8 mouse cellular contexts compared by ENCODE assay signal in genomic region chr5:136881380-136882009, GRCm38 (mm10). TPM values are rescaled to one million over a fixed set of nuclear protein-coding genes. Genes with fewer than 3 reads are reported as not detected.
DNase-seq lines count a peak whose midpoint lies in the region; ATAC-seq and TF ChIP-seq lines count a peak whose summit lies in the region.

No protein-coding gene starts in this region.

- in situ Hi-C loops in Patski (cut with MboI; ENCODE audit: low pct_unique_long_range_greater_than_20kb) = loop anchor here (5.0 kb wide), 1 partner anchor 89 kb away; no protein-coding TSS in a partner anchor

- H3K9me3 ChIP-seq in hindbrain, embryonic 14.5 days (ENCODE audit: control insufficient read depth, low read length) = no peaks in the 10 kb centered on the region

- 3% methylated on average over 39 of the region's 39 CpGs for WGBS in hindbrain, embryonic 14.5 days

- TF ChIP-seq CTCF in Patski (IDR thresholded peaks at IDR 0.05) = peak; percentile 96

- no peaks in the 10 kb centered on the region for H3K36me3 ChIP-seq in hindbrain, embryonic 14.5 days (replicated peaks; ENCODE audit: control insufficient read depth, insufficient read depth)

- peak overlapping the region; percentile 43 for H3K4me3 ChIP-seq in hindbrain, embryonic 14.5 days (replicated peaks; ENCODE audit: low read length)

- peak overlapping the region; percentile 48 for H3K9ac ChIP-seq in hindbrain, embryonic 14.5 days

- POLR2A ChIA-PET in Patski (lab: Charles Lee) = interaction anchor here (0.6 kb wide), 1 partner anchor 89 kb away, joined by 3 read pairs; no protein-coding TSS in a partner anchor

- peak overlapping the region; percentile 57 for H3K4me2 ChIP-seq in hindbrain, embryonic 14.5 days (replicated peaks)

- CTCF ChIA-PET in Patski (lab: Charles Lee) = interaction anchor here (0.9 to 2.7 kb wide), 6 partner anchors 26 to 93 kb away, joined by 3 to 17 read pairs (median 4); partner anchors contain the start of gene Ift22

- H3K4me1 ChIP-seq in hindbrain, embryonic 14.5 days (replicated peaks; ENCODE audit: control insufficient read depth, insufficient read depth, low read length) = peaks cover 14% of the 10 kb centered on the region; the same call in 1 of the 2 replicates

- H3K27me3 ChIP-seq in Patski = peaks cover 31% of the 10 kb centered on the region
- H3K27me3 ChIP-seq in hindbrain, embryonic 14.5 days (ENCODE audit: control insufficient read depth, insufficient read depth, low read length) = peaks cover 27% of the 10 kb centered on the region

- peak; percentile 44 for ATAC-seq in Patski
- peak; percentile 70; the same call in 1 of the 2 replicates for ATAC-seq in hindbrain, embryonic 14.5 days (ENCODE audit: low FRiP score)

- no peak overlapping the region for H3K27ac ChIP-seq in hindbrain, embryonic 14.5 days

- no peak for DNase-seq in Patski (ENCODE audit: low read depth, low spot score)
- peak; percentile 91 to 95 for DNase-seq in cerebellum, postnatal 14 days
- DNase-seq in frontal cortex, postnatal 36 days (ENCODE audit: low spot score in 2 of 2) = peak; percentile 83 to 86
- DNase-seq in hindbrain, embryonic 14.5 days (ENCODE audit: low spot score) = peak; percentile 89
- peak; percentile 71 to 72 for DNase-seq in layer of hippocampus, postnatal 36 days
- DNase-seq in lung, postnatal 36 days = peak; percentile 85
- DNase-seq in right cerebral cortex, adult 18-20 months = peak; percentile 71
- peak; percentile 30 to 78 for DNase-seq in urinary bladder, adult 18-20 months (ENCODE audit: low spot score in 2 of 2)

RNA-seq across cellular contexts. Expression of gene Col26a1, which starts 1.5 kb away (rescaled TPM):
- polyA plus RNA-seq in Patski (2021) = 0.09 TPM
- 21.7 and 27.5 TPM in 2 replicates for polyA plus RNA-seq in hindbrain, embryonic 14.5 days (2014; fragmentation: Nextera tagmentation; extraction: Ambion mirVana)
- total RNA-seq in layer of hippocampus, postnatal 36 days (2021) = 1 to 10 TPM; 3.7 to 3.9 TPM

RNA-seq across cellular contexts. Expression of gene Ift22, which starts 26.5 kb away (rescaled TPM):
- polyA plus RNA-seq in Patski (2021) = 73.2 TPM
- polyA plus RNA-seq in hindbrain, embryonic 14.5 days (2014; fragmentation: Nextera tagmentation; extraction: Ambion mirVana) = 118 and 133 TPM in 2 replicates
- total RNA-seq in layer of hippocampus, postnatal 36 days (2021) = 10 to 100 TPM; 87.2 to 94.7 TPM

Comparison
In these comparisons a context has a peak if more than half of its experiments do, and no peak if none do; other contexts are left out.
1. RNA of gene Col26a1, which starts 1.5 kb away (polyA plus RNA-seq): 21.7 to 27.5 TPM in hindbrain, embryonic 14.5 days; 0.09 TPM in Patski (single experiment); every median in the first group is over 10 times any median in the second.